Mouse (Mus musculus) neural tube, embryonic 11.5 days (tissue): ENCODE measurements at regions not wholly inside any gene's neighbourhood (a gene's known extent, or its start where the extent isn't known, plus 50 kb on each side); places are given as distances from the start of the nearest gene placed in this dataset.

Experiments used
- ATAC-seq: fragments of 200-750 bp; cut with Nextera tagmentation; 2 replicates; pipeline ENCODE4 v1.8.0; 2017; ENCODE audit warnings: moderate number of reproducible peaks, mild to moderate bottlenecking, moderate TSS enrichment, moderate library complexity; ENCODE audit not compliant: insufficient read depth, low FRiP score, low TSS enrichment
- DNase-seq: peaks from one replicate; pipeline ENCODE4 v3.0.0-alpha.2; 2015; ENCODE audit warnings: low spot score
- H3K27ac ChIP-seq: fragments of 300-500 bp; sonication (generic); 2 replicates; pipeline ENCODE4 v1.5.1; 2014; ENCODE audit warnings: low read depth, mild to moderate bottlenecking, low read length
- H3K27me3 ChIP-seq: fragments of 300-500 bp; sonication (generic); 2 replicates; pipeline ENCODE4 v1.6.1; 2014; ENCODE audit warnings: mild to moderate bottlenecking, low read length, mixed read lengths; ENCODE audit not compliant: control insufficient read depth, insufficient read depth
- H3K36me3 ChIP-seq: fragments of 300-500 bp; sonication (generic); 2 replicates; pipeline ENCODE4 v1.6.1; 2014; ENCODE audit warnings: mild to moderate bottlenecking, low read length, moderate library complexity, mixed read lengths; ENCODE audit not compliant: control insufficient read depth, insufficient read depth
- H3K4me1 ChIP-seq: fragments of 300-500 bp; sonication (generic); 2 replicates; pipeline ENCODE4 v1.6.1; 2014; ENCODE audit warnings: low read length, mixed read lengths; ENCODE audit not compliant: control insufficient read depth, insufficient read depth
- H3K4me2 ChIP-seq: fragments of 300-500 bp; sonication (generic); 2 replicates; pipeline ENCODE4 v1.6.1; 2014; ENCODE audit warnings: low read depth, mild to moderate bottlenecking, moderate library complexity
- H3K4me3 ChIP-seq: fragments of 300-500 bp; sonication (generic); 2 replicates; pipeline ENCODE4 v1.5.1; 2014; ENCODE audit warnings: low read depth, low read length
- H3K9ac ChIP-seq: fragments of 300-500 bp; sonication (generic); 2 replicates; pipeline ENCODE4 v1.6.1; 2014; ENCODE audit warnings: mild to moderate bottlenecking, low read length
- H3K9me3 ChIP-seq: fragments of 300-500 bp; sonication (generic); 2 replicates; pipeline ENCODE4 v1.6.1; 2016; ENCODE audit warnings: low read length; ENCODE audit not compliant: control insufficient read depth
- WGBS: fragments of 180-500 bp; shearing (Covaris S2); extraction: QIAGEN DNeasy Blood & Tissue Kit; methylation state at CpG from one replicate; pipeline ENCODE4 v1.1.7; 2014; 5-methylcytosine and 5-hydroxymethylcytosine counted together

GRCm38 (mm10) chr5:111958226-111958625 is 224.5 kb downstream of the Gm26897 start:
- Histone ChIP-seq H3K4me1 (peaks cover 4% of the 10 kb centered on the region; the same call in 1 of the 2 replicates), H3K4me3 (no peak overlapping the region), H3K4me2 (peak overlapping the region; percentile 40), H3K36me3 (no peaks in the 10 kb centered on the region), H3K9ac (no peak overlapping the region), H3K27me3 (no peaks in the 10 kb centered on the region), H3K9me3 (no peaks in the 10 kb centered on the region), H3K27ac (no peak overlapping the region)
- DNase-seq (peak; percentile 76), ATAC-seq (peak; percentile 55)
- 28% methylated on average over 17 of the region's 17 CpGs for WGBS

- H3K27me3 ChIP-seq, result no peaks in the 10 kb centered on the region
- no peaks in the 10 kb centered on the region for H3K36me3 ChIP-seq
- DNase-seq, result no peak
- WGBS, result 90% methylated on average over 7 of the region's 7 CpGs
- no peak overlapping the region for H3K4me3 ChIP-seq
- H3K27ac ChIP-seq, result no peak overlapping the region
- H3K9ac ChIP-seq, result no peak overlapping the region
- H3K4me1 ChIP-seq, result no peaks in the 10 kb centered on the region
- no peaks in the 10 kb centered on the region for H3K9me3 ChIP-seq
- no peak overlapping the region for H3K4me2 ChIP-seq
- no peak for ATAC-seq
These were observed 231.6 kb downstream of the Gm26897 start for GRCm38 (mm10) chr5:111965311-111965710.

- no peak overlapping the region for H3K4me3 ChIP-seq
- no peaks in the 10 kb centered on the region for H3K27me3 ChIP-seq
- H3K36me3 ChIP-seq, result no peaks in the 10 kb centered on the region
- H3K4me2 ChIP-seq, result no peak overlapping the region
- 73% methylated on average over 11 of the region's 11 CpGs for WGBS
- H3K4me1 ChIP-seq, result no peaks in the 10 kb centered on the region
- H3K9ac ChIP-seq, result no peak overlapping the region
- H3K9me3 ChIP-seq, result no peaks in the 10 kb centered on the region
- H3K27ac ChIP-seq, result no peak overlapping the region
- ATAC-seq (no peak), DNase-seq (no peak)
These were observed 234.4 kb downstream of the Gm26897 start for GRCm38 (mm10) chr5:111968121-111968520.

GRCm38 (mm10) chr5:111968701-111969100 is 235.0 kb downstream of the Gm26897 start:
- WGBS, result 76% methylated on average over 1 of the region's 1 CpGs

GRCm38 (mm10) chr5:111971193-111971592 is 237.5 kb downstream of the Gm26897 start:
- Histone ChIP-seq H3K36me3 (no peaks in the 10 kb centered on the region), H3K4me2 (no peak overlapping the region), H3K9me3 (no peaks in the 10 kb centered on the region), H3K27me3 (no peaks in the 10 kb centered on the region), H3K27ac (no peak overlapping the region), H3K4me3 (no peak overlapping the region), H3K9ac (no peak overlapping the region; the same call in 1 of the 2 replicates), H3K4me1 (no peaks in the 10 kb centered on the region)
- DNase-seq (no peak), ATAC-seq (no peak)
- 81% methylated on average over 3 of the region's 3 CpGs for WGBS

More at GRCm38 (mm10) chr5:111968701-111969100, 235.0 kb downstream of the Gm26897 start:
- DNase-seq (no peak), ATAC-seq (no peak)
- no peak overlapping the region for H3K4me3 ChIP-seq
- no peaks in the 10 kb centered on the region for H3K27me3 ChIP-seq
- H3K4me2 ChIP-seq, result no peak overlapping the region
- H3K9me3 ChIP-seq, result no peaks in the 10 kb centered on the region
- no peak overlapping the region for H3K27ac ChIP-seq
- no peaks in the 10 kb centered on the region for H3K36me3 ChIP-seq
- no peaks in the 10 kb centered on the region for H3K4me1 ChIP-seq
- no peak overlapping the region for H3K9ac ChIP-seq

GRCm38 (mm10) chr5:111971952-111972351 is 238.2 kb downstream of the Gm26897 start:
- Histone ChIP-seq H3K27me3 (no peaks in the 10 kb centered on the region), H3K4me1 (no peaks in the 10 kb centered on the region), H3K9me3 (no peaks in the 10 kb centered on the region), H3K36me3 (no peaks in the 10 kb centered on the region), H3K4me3 (no peak overlapping the region), H3K4me2 (no peak overlapping the region), H3K27ac (no peak overlapping the region), H3K9ac (no peak overlapping the region)
- 88% methylated on average over 3 of the region's 3 CpGs for WGBS
- ATAC-seq, result no peak
- DNase-seq, result no peak

DNA sequence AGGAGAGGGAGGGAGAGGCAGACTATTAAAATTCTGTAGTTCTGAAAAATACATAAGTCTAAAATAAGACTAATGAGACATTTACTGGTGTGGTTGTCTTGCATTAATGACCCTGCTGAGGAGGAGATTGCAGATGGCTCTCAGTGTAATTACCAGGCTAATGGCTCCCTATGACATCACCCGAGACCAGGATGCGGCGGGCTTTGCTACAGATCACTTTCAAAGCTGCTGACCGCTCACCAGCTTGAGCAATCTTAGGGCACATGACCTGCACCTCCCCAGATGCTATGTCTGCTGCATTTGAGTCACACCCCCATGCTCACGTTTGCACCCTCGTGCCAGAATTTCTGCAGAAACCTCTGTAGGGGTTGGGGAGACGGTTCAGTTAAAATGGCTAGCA is 242.0 kb downstream of the Gm26897 start:
- H3K27ac ChIP-seq, result no peak overlapping the region
- H3K9me3 ChIP-seq, result no peaks in the 10 kb centered on the region
- WGBS, result 14% methylated on average over 7 of the region's 7 CpGs
- DNase-seq (no peak), ATAC-seq (no peak)
- no peaks in the 10 kb centered on the region for H3K4me1 ChIP-seq
- H3K4me2 ChIP-seq, result no peak overlapping the region
- no peak overlapping the region for H3K9ac ChIP-seq
- H3K36me3 ChIP-seq, result no peaks in the 10 kb centered on the region
- H3K4me3 ChIP-seq, result no peak overlapping the region
- no peaks in the 10 kb centered on the region for H3K27me3 ChIP-seq

DNA sequence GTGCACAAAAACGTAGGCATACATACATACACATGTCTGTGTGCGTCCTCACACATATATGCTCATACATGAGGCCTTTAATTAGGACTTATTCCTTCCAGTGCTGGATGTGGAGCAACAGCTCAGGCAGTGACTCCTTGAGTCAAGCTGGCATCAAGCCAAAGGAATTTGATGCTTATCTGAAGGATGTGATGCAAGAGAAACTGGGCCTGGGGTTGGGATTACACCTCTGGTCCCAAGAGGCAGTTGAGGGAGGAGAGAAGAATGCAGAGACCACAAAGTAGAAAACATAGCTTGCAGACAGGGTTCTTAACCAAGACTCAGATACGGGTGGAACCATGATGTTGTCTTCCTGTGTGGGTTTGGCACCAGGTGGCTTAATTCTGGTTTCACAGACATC is 245.9 kb downstream of the Gm26897 start:
- no peaks in the 10 kb centered on the region for H3K36me3 ChIP-seq
- ATAC-seq (no peak), DNase-seq (peak; percentile 7)
- H3K9me3 ChIP-seq, result no peaks in the 10 kb centered on the region
- WGBS, result 89% methylated on average over 3 of the region's 3 CpGs
- H3K27me3 ChIP-seq, result no peaks in the 10 kb centered on the region
- H3K9ac ChIP-seq, result no peak overlapping the region
- H3K4me3 ChIP-seq, result no peak overlapping the region
- H3K4me1 ChIP-seq, result no peaks in the 10 kb centered on the region
- H3K4me2 ChIP-seq, result no peak overlapping the region
- no peak overlapping the region for H3K27ac ChIP-seq

DNA sequence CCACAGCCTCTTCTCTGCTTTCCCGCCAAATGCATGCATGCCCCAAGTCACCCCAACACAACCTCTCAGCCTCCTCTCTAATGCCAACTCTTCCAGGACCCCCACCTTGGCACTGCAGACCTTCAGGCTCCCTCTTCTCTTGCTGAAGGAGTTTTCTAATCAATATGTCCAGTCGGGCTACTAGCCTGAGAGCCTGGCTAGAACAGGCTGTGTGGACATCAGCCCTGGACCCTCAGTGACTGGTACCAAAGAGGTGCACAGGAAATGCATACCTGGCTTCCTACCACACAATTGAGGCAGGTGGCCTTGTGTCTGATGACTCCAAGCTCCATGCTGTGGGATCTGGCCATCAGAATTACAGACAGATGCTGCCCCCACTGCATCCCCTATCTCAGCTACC is 248.4 kb downstream of the Gm26897 start:
- Histone ChIP-seq H3K36me3 (no peaks in the 10 kb centered on the region), H3K27ac (no peak overlapping the region), H3K4me3 (no peak overlapping the region), H3K4me2 (no peak overlapping the region), H3K4me1 (no peaks in the 10 kb centered on the region), H3K9ac (no peak overlapping the region), H3K9me3 (no peaks in the 10 kb centered on the region), H3K27me3 (no peaks in the 10 kb centered on the region)
- no peak for ATAC-seq
- peak; percentile 0 for DNase-seq
- 93% methylated on average over 2 of the region's 2 CpGs for WGBS
